Mouse (Mus musculus) lung, embryonic 14.5 days (tissue): ENCODE data around the gene Gga1. TPM values are rescaled to one million over a fixed set of nuclear protein-coding genes. Genes with fewer than 3 reads are reported as not detected.
A peak's percentile ranks its signal among the peaks of the same experiment; 100 is the strongest.

Experiments used
- ATAC-seq: fragments of 200-750 bp; cut with Nextera tagmentation; 2 replicates; pipeline ENCODE4 v1.8.0; 2017; ENCODE audit warnings: mild to moderate bottlenecking, moderate TSS enrichment, moderate library complexity; ENCODE audit not compliant: insufficient read depth
- DNase-seq: peaks from one replicate; pipeline ENCODE4 v3.0.0-alpha.2; 2015
- H3K27ac ChIP-seq: fragments of 300-500 bp; sonication (generic); 2 replicates; pipeline ENCODE4 v1.5.1; 2014; ENCODE audit warnings: low read depth, mild to moderate bottlenecking, moderate library complexity
- H3K27me3 ChIP-seq: fragments of 300-500 bp; sonication (generic); 2 replicates; pipeline ENCODE4 v1.6.1; 2014; ENCODE audit warnings: low read length, control low read depth; ENCODE audit not compliant: insufficient read depth
- H3K36me3 ChIP-seq: fragments of 300-500 bp; sonication (generic); 2 replicates; pipeline ENCODE4 v1.6.1; 2014; ENCODE audit warnings: control low read depth; ENCODE audit not compliant: insufficient read depth
- H3K4me1 ChIP-seq: fragments of 300-500 bp; sonication (generic); 2 replicates; pipeline ENCODE4 v1.6.1; 2014; ENCODE audit warnings: antibody characterized with exemption, control low read depth; ENCODE audit not compliant: insufficient read depth
- H3K4me2 ChIP-seq: fragments of 300-500 bp; sonication (generic); 2 replicates; pipeline ENCODE4 v1.6.1; 2014; ENCODE audit warnings: mild to moderate bottlenecking
- H3K4me3 ChIP-seq: fragments of 300-500 bp; sonication (generic); 2 replicates; pipeline ENCODE4 v1.5.1; 2014; ENCODE audit warnings: low read depth, low read length
- H3K9ac ChIP-seq: fragments of 300-500 bp; sonication (generic); 2 replicates; pipeline ENCODE4 v1.6.1; 2014
- H3K9me3 ChIP-seq: fragments of 300-500 bp; sonication (generic); 2 replicates; pipeline ENCODE4 v1.6.1; 2016; ENCODE audit warnings: low read depth, low read length, control low read depth
- CTCF ChIP-seq: IDR thresholded peaks from 2 replicates; pipeline ENCODE4 v1.5.1; 2016; ENCODE audit warnings: antibody characterized with exemption, low read depth
- WGBS: fragments of 180-500 bp; shearing (Covaris S2); extraction: QIAGEN DNeasy Blood & Tissue Kit; methylation state at CpG from one replicate; pipeline ENCODE4 v1.1.7; 2014; 5-methylcytosine and 5-hydroxymethylcytosine counted together
- polyA plus RNA-seq: library from polyadenylated mRNA; unstranded; fragments of >200 nt; fragmentation: Nextera tagmentation; extraction: Ambion mirVana; gene quantifications from 2 replicates; pipeline ENCODE4 v1.2.1, GENCODE M21; 2014

Gene Gga1
- polyA plus RNA-seq, 1 experiment from 2014 or later, result 57.0 TPM

GRCm38 (mm10) chr15:78927021-78927787 lies 50.2 kb downstream of the Gga1 start:
- ATAC-seq (no peak), DNase-seq (peak; percentile 34)
- Histone ChIP-seq H3K4me3 (peak overlapping the region; percentile 47), H3K27ac (peak overlapping the region; percentile 97), H3K36me3 (peaks cover 15% of the 10 kb centered on the region), H3K9me3 (no peaks in the 10 kb centered on the region), H3K9ac (peak overlapping the region; percentile 50), H3K4me1 (peaks cover 18% of the 10 kb centered on the region), H3K4me2 (peak overlapping the region; percentile 70), H3K27me3 (no peaks in the 10 kb centered on the region)
- WGBS, result 14% methylated on average over 15 of the region's 15 CpGs
- no peak for TF ChIP-seq CTCF

- Histone ChIP-seq H3K9me3 (no peaks in the 10 kb centered on the region), H3K4me2 (peak overlapping the region; percentile 70), H3K4me3 (peak overlapping the region; percentile 47), H3K36me3 (peaks cover 15% of the 10 kb centered on the region), H3K27me3 (no peaks in the 10 kb centered on the region), H3K9ac (peak overlapping the region; percentile 50), H3K4me1 (peaks cover 18% of the 10 kb centered on the region), H3K27ac (peak overlapping the region; percentile 97)
- TF ChIP-seq CTCF, result no peak
- peak; percentile 63 for ATAC-seq
- DNase-seq, result peak; percentile 90
- 0% methylated on average over 33 of the region's 35 CpGs for WGBS
These were observed 50.9 kb downstream of the Gga1 start for GRCm38 (mm10) chr15:78927788-78928457.

GRCm38 (mm10) chr15:78928539-78928938 lies 51.5 kb downstream of the Gga1 start:
- peaks cover 18% of the 10 kb centered on the region for H3K4me1 ChIP-seq
- H3K9ac ChIP-seq, result peak overlapping the region; percentile 50
- peak overlapping the region; percentile 47 for H3K4me3 ChIP-seq
- H3K36me3 ChIP-seq, result peaks cover 15% of the 10 kb centered on the region
- ATAC-seq (peak; percentile 0; the same call in 1 of the 2 replicates), DNase-seq (no peak)
- H3K27ac ChIP-seq, result peak overlapping the region; percentile 65
- H3K4me2 ChIP-seq, result peak overlapping the region; percentile 70
- WGBS, result 45% methylated on average over 8 of the region's 8 CpGs
- TF ChIP-seq CTCF, result no peak
- no peaks in the 10 kb centered on the region for H3K27me3 ChIP-seq
- no peaks in the 10 kb centered on the region for H3K9me3 ChIP-seq

DNA sequence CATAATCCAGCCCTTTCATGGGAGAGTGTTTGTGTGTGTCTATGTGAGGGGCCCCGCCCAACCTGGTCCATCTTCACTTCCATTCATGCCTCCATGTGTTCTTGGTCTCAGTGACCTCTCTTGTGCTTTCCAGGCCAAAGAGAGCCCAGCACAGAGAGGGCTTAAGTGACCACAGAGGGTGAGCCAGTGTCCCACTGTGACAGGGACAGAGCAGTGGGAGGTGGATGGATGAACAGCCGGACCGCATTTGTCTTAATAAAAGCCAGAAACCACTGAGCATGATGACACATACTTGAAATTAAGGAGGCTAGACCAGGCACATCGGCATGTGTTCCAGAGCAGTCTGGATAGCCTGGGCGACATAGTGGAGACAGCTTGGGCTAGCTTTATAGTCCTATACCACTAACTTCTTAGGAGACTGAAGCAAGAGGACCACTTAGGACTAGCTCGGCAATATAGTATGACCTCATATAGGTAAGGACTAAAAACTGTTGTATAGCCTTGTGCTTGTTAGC lies 53.3 kb downstream of the Gga1 start:
- no peak for TF ChIP-seq CTCF
- H3K4me2 ChIP-seq, result no peak overlapping the region
- H3K27ac ChIP-seq, result no peak overlapping the region
- H3K9me3 ChIP-seq, result no peaks in the 10 kb centered on the region
- H3K4me3 ChIP-seq, result no peak overlapping the region
- 88% methylated on average over 6 of the region's 6 CpGs for WGBS
- H3K27me3 ChIP-seq, result no peaks in the 10 kb centered on the region
- H3K9ac ChIP-seq, result no peak overlapping the region
- ATAC-seq, result no peak
- H3K36me3 ChIP-seq, result peaks cover 15% of the 10 kb centered on the region
- DNase-seq, result no peak
- H3K4me1 ChIP-seq, result peaks cover 14% of the 10 kb centered on the region

- no peak overlapping the region for H3K4me2 ChIP-seq
- no peaks in the 10 kb centered on the region for H3K27me3 ChIP-seq
- TF ChIP-seq CTCF, result no peak
- no peak overlapping the region for H3K9ac ChIP-seq
- H3K36me3 ChIP-seq, result peaks cover 15% of the 10 kb centered on the region
- H3K27ac ChIP-seq, result no peak overlapping the region
- ATAC-seq (no peak), DNase-seq (no peak)
- WGBS, result 76% methylated on average over 7 of the region's 7 CpGs
- H3K4me3 ChIP-seq, result no peak overlapping the region
- H3K9me3 ChIP-seq, result no peaks in the 10 kb centered on the region
- peaks cover 10% of the 10 kb centered on the region for H3K4me1 ChIP-seq
These were observed 53.9 kb downstream of the Gga1 start for GRCm38 (mm10) chr15:78930801-78931426.

DNA sequence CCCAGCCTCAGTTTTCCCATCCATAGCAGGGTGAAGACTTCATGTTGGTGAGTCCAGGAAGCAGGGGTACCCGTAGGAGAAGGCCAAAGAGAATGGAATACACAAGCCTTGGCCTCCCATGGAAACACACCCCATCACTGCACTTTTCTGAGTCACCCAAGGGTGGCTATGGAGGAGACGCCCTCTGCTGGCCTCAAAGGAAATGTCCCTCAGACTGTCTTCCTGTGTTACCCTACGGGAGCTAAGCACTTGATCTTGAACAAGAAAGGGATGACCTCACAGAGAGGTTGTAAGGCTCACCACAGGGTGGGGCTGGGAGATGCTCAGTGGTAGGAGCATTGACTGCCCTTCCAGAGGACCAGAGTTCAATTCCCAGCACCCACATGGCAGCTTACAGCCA lies 54.6 kb downstream of the Gga1 start:
- no peak overlapping the region for H3K27ac ChIP-seq

More for the DNA sequence above, 54.6 kb downstream of the Gga1 start:
- peaks cover 17% of the 10 kb centered on the region for H3K36me3 ChIP-seq
- no peaks in the 10 kb centered on the region for H3K9me3 ChIP-seq
- DNase-seq (peak; percentile 60), ATAC-seq (no peak)
- peak; percentile 71 for TF ChIP-seq CTCF
- H3K4me1 ChIP-seq, result peaks cover 9% of the 10 kb centered on the region; the same call in 1 of the 2 replicates
- WGBS, result 22% methylated on average over 3 of the region's 3 CpGs
- H3K4me2 ChIP-seq, result no peak overlapping the region
- H3K27me3 ChIP-seq, result no peaks in the 10 kb centered on the region
- H3K4me3 ChIP-seq, result no peak overlapping the region
- no peak overlapping the region for H3K9ac ChIP-seq
